Mouse (Mus musculus): ENCODE measurements around the gene Krtap14. TPM values are rescaled to one million over a fixed set of nuclear protein-coding genes. Genes with fewer than 3 reads are reported as not detected.

Gene Krtap14
- total RNA-seq, 1 experiment, result not detected

DNA sequence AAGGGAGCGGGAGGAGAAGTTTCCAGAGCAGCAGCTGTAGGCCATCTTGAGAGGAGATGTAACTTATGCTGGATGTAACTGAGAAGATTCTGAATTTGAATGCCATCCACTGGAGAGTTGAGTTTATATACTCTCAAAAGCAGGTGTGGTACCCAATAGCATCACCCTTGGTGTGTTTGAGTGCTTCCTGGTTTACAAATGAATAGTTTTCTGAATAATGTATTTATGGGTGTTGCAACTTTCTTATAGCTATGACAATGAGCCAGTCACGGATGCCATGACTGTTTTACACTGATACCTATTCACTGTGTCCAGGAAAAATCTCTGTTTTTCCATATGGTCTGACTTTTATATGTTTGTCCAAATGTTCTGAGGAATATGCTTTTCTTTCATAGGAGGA lies 51.8 kb downstream of the Krtap14 start, which contains the start of gene 2310057N15Rik:
TSS of gene 2310057N15Rik (minus strand) at position 101 of the 400 bp plus-strand sequence.
- H3K9ac ChIP-seq (ENCODE audit: insufficient read depth, low read depth, low read length, poor library complexity, severe bottlenecking), result no peak within 1 kb of the TSS
- TF ChIP-seq MAFK (IDR thresholded peaks at IDR 0.05; ENCODE audit: insufficient read depth, low read depth, low read length) (no peak), CHD2 (IDR thresholded peaks at IDR 0.05; ENCODE audit: low read depth, low read length) (no peak), HCFC1 (IDR thresholded peaks at IDR 0.05; ENCODE audit: borderline replicate concordance, insufficient read depth, low read length) (no peak), ZNF384 (IDR thresholded peaks at IDR 0.05; ENCODE audit: low read depth, low read length) (no peak), ZC3H11A (IDR thresholded peaks at IDR 0.05; ENCODE audit: borderline replicate concordance, low read depth, low read length) (no peak)
- no peak for DNase-seq (ENCODE audit: low read depth, low spot score)
- in situ Hi-C loops (cut with MboI; ENCODE audit: low sequenced_read_pairs in 2 of 2, unreplicated experiment in 2 of 2), result no loop called here
- H3K4me3 ChIP-seq (ENCODE audit: insufficient read depth in 1 of 2, low read depth in 1 of 2, low read length in 2 of 2, poor library complexity in 1 of 2, severe bottlenecking in 1 of 2), result no peak within 1 kb of the TSS
- no peaks in the 10 kb centered on the region for H3K4me1 ChIP-seq (ENCODE audit: control insufficient read depth in 2 of 2, insufficient read depth in 2 of 2, low read length in 2 of 2, poor library complexity in 1 of 2)
- H3K36me3 ChIP-seq (ENCODE audit: control insufficient read depth, insufficient read depth, low read length, poor library complexity, severe bottlenecking), result no peaks in the 10 kb centered on the region
- no peaks in the 10 kb centered on the region for H3K9me3 ChIP-seq (ENCODE audit: control insufficient read depth, insufficient read depth, low read depth, low read length)
- no peak within 1 kb of the TSS for H3K27ac ChIP-seq (ENCODE audit: insufficient read depth, low read depth, low read length, poor library complexity, severe bottlenecking)

Other genes with a start within 250 kb of the Krtap14 start
- not detected in 2 replicates for gene Krtap24-1, start 213.9 kb downstream of the Krtap14 start, total RNA-seq (2012; rRNA removed)
- gene 2310079G19Rik, start 198.5 kb downstream of the Krtap14 start, total RNA-seq (2012; rRNA removed), result not detected in 2 replicates
- gene Krtap26-1, start 178.3 kb downstream of the Krtap14 start, total RNA-seq (2012; rRNA removed), result not detected in 2 replicates
- not detected in 2 replicates for gene Krtap27-1, start 154.5 kb downstream of the Krtap14 start, total RNA-seq (2012; rRNA removed)
- not detected in 2 replicates for gene 2310061N02Rik, start 118.2 kb downstream of the Krtap14 start, total RNA-seq (2012; rRNA removed)
- gene Krtap13-1, start 97.3 kb downstream of the Krtap14 start, total RNA-seq (2012; rRNA removed), result not detected in 2 replicates
- gene Krtap13, start 74.5 kb downstream of the Krtap14 start, total RNA-seq (2012; rRNA removed), result not detected in 2 replicates
- not detected in 2 replicates for gene 2310034C09Rik, start 67.3 kb downstream of the Krtap14 start, total RNA-seq (2012; rRNA removed)
- not detected in 2 replicates for gene 2310057N15Rik, start 51.9 kb downstream of the Krtap14 start, total RNA-seq (2012; rRNA removed)
- not detected in 2 replicates for gene Gm5965, start 48.2 kb downstream of the Krtap14 start, total RNA-seq (2012; rRNA removed)
- gene Gm20741, start 13.9 kb downstream of the Krtap14 start, total RNA-seq (2012; rRNA removed), result not detected in 2 replicates
- gene Krtap15, start 5.9 kb downstream of the Krtap14 start, total RNA-seq (2012; rRNA removed), result not detected in 2 replicates
- gene Krtap19-1, start 43.3 kb upstream of the Krtap14 start, total RNA-seq (2012; rRNA removed), result not detected in 2 replicates
- gene Krtap19-2, start 48.1 kb upstream of the Krtap14 start, total RNA-seq (2012; rRNA removed), result not detected in 2 replicates
- gene Krtap19-3, start 51.9 kb upstream of the Krtap14 start, total RNA-seq (2012; rRNA removed), result not detected in 2 replicates
- not detected in 2 replicates for gene Krtap19-4, start 58.9 kb upstream of the Krtap14 start, total RNA-seq (2012; rRNA removed)
- gene Krtap19-5, start 70.3 kb upstream of the Krtap14 start, total RNA-seq (2012; rRNA removed), result not detected in 2 replicates
- not detected in 2 replicates for gene Krtap19-9b, start 106.1 kb upstream of the Krtap14 start, total RNA-seq (2012; rRNA removed)
- not detected in 2 replicates for gene Krtap16-3, start 136.7 kb upstream of the Krtap14 start, total RNA-seq (2012; rRNA removed)
- not detected in 2 replicates for gene Krtap22-2, start 184.6 kb upstream of the Krtap14 start, total RNA-seq (2012; rRNA removed)
- not detected in 2 replicates for gene Gm10229, start 189.1 kb upstream of the Krtap14 start, total RNA-seq (2012; rRNA removed)
- gene Krtap6-1, start 205.6 kb upstream of the Krtap14 start, total RNA-seq (2012; rRNA removed), result not detected in 2 replicates
- gene Gm10228, start 215.3 kb upstream of the Krtap14 start, total RNA-seq (2012; rRNA removed), result not detected in 2 replicates
- 0.80 and 1.1 TPM in 2 replicates for gene Krtap6-5, start 221.7 kb upstream of the Krtap14 start, total RNA-seq (2012; rRNA removed)
- gene 1110025L11Rik, start 237.9 kb upstream of the Krtap14 start, total RNA-seq (2012; rRNA removed), result not detected in 2 replicates